Mouse (Mus musculus) macrophage (primary cell): Measurements from ENCODE around the gene Pkp1. TPM values are rescaled to one million over a fixed set of nuclear protein-coding genes. Genes with fewer than 3 reads are reported as not detected.

Source experiments
- H3K27ac ChIP-seq: fragments of 350-480 bp; formaldehyde crosslinking; 2 replicates; pipeline ENCODE4 v1.9.0; 2021
- H3K36me3 ChIP-seq: fragments of 350-480 bp; formaldehyde crosslinking; 2 replicates; pipeline ENCODE4 v1.9.0; 2021; ENCODE audit errors: inconsistent target
- H3K4me3 ChIP-seq: fragments of 350-480 bp; formaldehyde crosslinking; 2 replicates; pipeline ENCODE4 v1.9.0; 2021; ENCODE audit errors: inconsistent target
- H3K79me2 ChIP-seq: fragments of 350-480 bp; formaldehyde crosslinking; 2 replicates; pipeline ENCODE4 v1.9.0; 2021; ENCODE audit errors: inconsistent target
- WGBS: methylation state at CpG from one replicate; pipeline ENCODE4 v1.1.7; 2026; ENCODE audit warnings: inconsistent platforms; ENCODE audit not compliant: missing documents; 5-methylcytosine and 5-hydroxymethylcytosine counted together
- polyA plus RNA-seq: library from polyadenylated mRNA; stranded (reverse); fragments of 250-400 nt; gene quantifications from 3 replicates; pipeline ENCODE4 v1.2.4, GENCODE M21; 2018; ENCODE audit warnings: inconsistent platforms

The Pkp1 gene
- polyA plus RNA-seq, 1 experiment from 2014 or later = not detected

- Histone ChIP-seq H3K4me3 (no peak overlapping the region), H3K36me3 (no peaks in the 10 kb centered on the region), H3K27ac (no peak overlapping the region), H3K79me2 (no peaks in the 10 kb centered on the region)
- 89% methylated on average over 6 of the region's 6 CpGs for WGBS
These were observed 79.9 kb downstream of the Pkp1 start for GRCm38 (mm10) chr1:135839065-135839464.

- Histone ChIP-seq H3K27ac (no peak overlapping the region), H3K4me3 (no peak overlapping the region), H3K36me3 (no peaks in the 10 kb centered on the region), H3K79me2 (no peaks in the 10 kb centered on the region)
- 75% methylated on average over 4 of the region's 4 CpGs for WGBS
These were observed 80.4 kb downstream of the Pkp1 start for GRCm38 (mm10) chr1:135838626-135839025.

- Histone ChIP-seq H3K27ac (no peak within 1 kb of the TSS), H3K79me2 (no peaks in the 10 kb centered on the region), H3K36me3 (no peaks in the 10 kb centered on the region), H3K4me3 (no peak within 1 kb of the TSS)
- 80% methylated on average over 8 of the region's 9 CpGs for WGBS
These were observed 83.1 kb downstream of the Pkp1 start, which contains the start of gene Tnnt2 for GRCm38 (mm10) chr1:135835716-135836483. Gene Tnnt2 (plus strand): TSS chr1:135836354.

- H3K36me3 ChIP-seq = no peaks in the 10 kb centered on the region
- no peaks in the 10 kb centered on the region for H3K79me2 ChIP-seq
- WGBS = 92% methylated on average over 7 of the region's 8 CpGs
- no peak overlapping the region for H3K27ac ChIP-seq
- no peak overlapping the region for H3K4me3 ChIP-seq
These were observed 84.0 kb downstream of the Pkp1 start for GRCm38 (mm10) chr1:135834983-135835382.

- Histone ChIP-seq H3K27ac (no peak overlapping the region), H3K4me3 (no peak overlapping the region), H3K79me2 (no peaks in the 10 kb centered on the region), H3K36me3 (no peaks in the 10 kb centered on the region)
- WGBS = 76% methylated on average over 6 of the region's 6 CpGs
These were observed 84.7 kb downstream of the Pkp1 start for GRCm38 (mm10) chr1:135834206-135834859.

GRCm38 (mm10) chr1:135828918-135829317, 90.1 kb downstream of the Pkp1 start:
- no peaks in the 10 kb centered on the region for H3K79me2 ChIP-seq
- no peaks in the 10 kb centered on the region for H3K36me3 ChIP-seq
- no peak overlapping the region for H3K4me3 ChIP-seq
- 6% methylated on average over 1 of the region's 1 CpGs for WGBS
- no peak overlapping the region for H3K27ac ChIP-seq

- WGBS = 93% methylated on average over 7 of the region's 7 CpGs
- H3K4me3 ChIP-seq = no peak overlapping the region
These were observed 97.2 kb downstream of the Pkp1 start for GRCm38 (mm10) chr1:135821780-135822179.

More at GRCm38 (mm10) chr1:135821780-135822179, 97.2 kb downstream of the Pkp1 start:
- Histone ChIP-seq H3K79me2 (no peaks in the 10 kb centered on the region), H3K36me3 (no peaks in the 10 kb centered on the region), H3K27ac (no peak overlapping the region)

Other genes with a start within 250 kb of the Pkp1 start
- gene Csrp1, start 199.1 kb downstream of the Pkp1 start, polyA plus RNA-seq = 110 to 227 TPM (median 177 TPM) in 3 replicates
- gene Phlda3, start 153.1 kb downstream of the Pkp1 start, polyA plus RNA-seq = 3.9 to 19.2 TPM (median 14.7 TPM) in 3 replicates
- gene Tnni1, start 139.8 kb downstream of the Pkp1 start, polyA plus RNA-seq = not detected in 3 replicates
- gene Lad1, start 100.6 kb downstream of the Pkp1 start, polyA plus RNA-seq = 0.30 to 0.49 TPM (median 0.36 TPM) in 3 replicates
- not detected in 3 replicates for gene Tnnt2, start 82.9 kb downstream of the Pkp1 start, polyA plus RNA-seq
- gene Igfn1, start 87.1 kb upstream of the Pkp1 start, polyA plus RNA-seq = not detected in 3 replicates
- gene Tmem9, start 88.9 kb upstream of the Pkp1 start, polyA plus RNA-seq = 10.4 to 13.9 TPM (median 11.0 TPM) in 3 replicates
- not detected in 3 replicates for gene Ascl5, start 131.6 kb upstream of the Pkp1 start, polyA plus RNA-seq
- not detected in 3 replicates for gene Cacna1s, start 133.5 kb upstream of the Pkp1 start, polyA plus RNA-seq
- 7.3 to 9.8 TPM (median 9.5 TPM) in 3 replicates for gene Kif21b, start 212.2 kb upstream of the Pkp1 start, polyA plus RNA-seq